Mouse (Mus musculus) megakaryocyte-erythroid progenitor cell, adult 5-6 weeks (primary cell): ENCODE results near the gene Exo1. TPM values are rescaled to one million over a fixed set of nuclear protein-coding genes. Genes with fewer than 3 reads are reported as not detected.

ENCODE experiments used
- ATAC-seq: replicated peaks from 2 replicates; pipeline ENCODE4 v1.8.0; 2016; ENCODE audit warnings: mild to moderate bottlenecking, inconsistent platforms; ENCODE audit not compliant: severe bottlenecking, poor library complexity, low FRiP score, low TSS enrichment
- total RNA-seq, 2 experiments: library from RNA; stranded (forward) in 1 of 2; stranded (reverse) in 1 of 2; fragments of 200-1000, 215-1000 nt in 1 of 2; fragments of >200 nt in 1 of 2; fragmentation: Nextera tagmentation in 1 of 2; gene quantifications; 2 replicates each; pipeline ENCODE4 v1.2.3; 2014 to 2017

Gene Exo1
- total RNA-seq, 2 experiments from 2014 or later = 40.3 to 84.6 TPM

- ATAC-seq = no peak
Measured at GRCm38 (mm10) chr1:175946718-175947315, 66.4 kb downstream of the Exo1 start.

DNA sequence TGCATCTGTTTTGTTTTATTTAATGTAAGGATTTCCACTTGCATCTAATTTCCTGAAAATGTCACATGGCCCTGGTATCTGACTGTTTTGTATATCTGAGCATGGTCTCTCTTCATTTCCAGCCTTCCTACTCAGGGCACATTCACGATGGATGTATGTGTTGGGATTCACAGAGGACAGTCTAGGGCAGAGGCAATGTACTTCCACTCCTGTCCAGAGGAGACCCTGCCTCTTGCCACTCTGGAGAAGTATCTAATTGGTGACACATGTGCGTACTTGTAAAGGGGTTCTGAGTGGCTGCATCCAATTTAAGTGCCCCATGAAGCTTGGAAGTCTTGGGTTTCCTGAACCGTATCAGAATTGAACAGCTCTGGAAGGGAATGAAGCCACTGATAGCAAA lies 70.0 kb downstream of the Exo1 start:
- no peak for ATAC-seq

GRCm38 (mm10) chr1:175950851-175951250 lies 70.5 kb downstream of the Exo1 start:
- ATAC-seq = no peak

DNA sequence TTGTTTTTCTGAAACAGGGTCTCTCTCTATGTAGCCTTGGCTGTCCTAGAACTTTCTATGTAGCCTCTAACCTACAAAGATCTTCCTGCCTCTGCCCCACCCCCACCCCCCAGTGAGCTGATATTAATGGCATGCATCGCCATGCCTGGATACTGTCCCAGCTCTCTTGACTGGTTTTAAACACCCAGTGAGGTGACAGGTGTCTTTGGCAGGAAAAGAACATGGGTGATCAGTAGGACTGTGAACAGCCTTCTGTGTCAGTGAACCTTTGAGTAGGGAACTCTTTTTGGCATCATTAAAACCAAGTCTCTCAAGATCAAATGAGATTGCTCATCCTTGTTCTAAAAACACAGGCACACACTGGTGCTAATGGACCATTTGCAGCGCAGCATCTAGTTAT lies 81.4 kb downstream of the Exo1 start:
- no peak for ATAC-seq

Other genes with a start within 250 kb of the Exo1 start
- gene Opn3, start 187.8 kb upstream of the Exo1 start, total RNA-seq (2014; fragmentation: Nextera tagmentation) = 0.72 TPM in 1 of 2 replicates, not detected in the other
- gene Opn3, start 187.8 kb upstream of the Exo1 start, total RNA-seq (2017) = 0.23 and 1.1 TPM in 2 replicates
- 7.0 and 12.6 TPM in 2 replicates for gene Chml, start 187.7 kb upstream of the Exo1 start, total RNA-seq (2014; fragmentation: Nextera tagmentation)
- 12.5 and 15.8 TPM in 2 replicates for gene Chml, start 187.7 kb upstream of the Exo1 start, total RNA-seq (2017)
- gene Wdr64, start 182.0 kb upstream of the Exo1 start, total RNA-seq (2014; fragmentation: Nextera tagmentation) = not detected in 2 replicates
- not detected in 2 replicates for gene Wdr64, start 182.0 kb upstream of the Exo1 start, total RNA-seq (2017)
- gene Gm38100, start 39.7 kb downstream of the Exo1 start, total RNA-seq (2014; fragmentation: Nextera tagmentation) = 1.1 TPM in 1 of 2 replicates, not detected in the other
- not detected in 2 replicates for gene Gm38100, start 39.7 kb downstream of the Exo1 start, total RNA-seq (2017)
- 0.27 and 0.28 TPM in 2 replicates for gene Rbm8a2, start 98.5 kb downstream of the Exo1 start, total RNA-seq (2014; fragmentation: Nextera tagmentation)
- 0.42 and 0.61 TPM in 2 replicates for gene Rbm8a2, start 98.5 kb downstream of the Exo1 start, total RNA-seq (2017)